Mouse (Mus musculus): ENCODE measurements around the gene Btnl2. TPM values are rescaled to one million over a fixed set of nuclear protein-coding genes. Genes with fewer than 3 reads are reported as not detected.
A peak's percentile ranks its signal among the peaks of the same experiment; 100 is the strongest.

Btnl2 gene
- total RNA-seq, 2 experiments from 2014 or later, result 0.86 to 1.1 TPM

GRCm38 (mm10) chr17:34397357-34397756 is 42.7 kb downstream of the Btnl2 start:
- DNase-seq (ENCODE audit: extremely low spot score in 1 of 2, low spot score in 1 of 2), result no peak

- peak in 1 of 2 experiments; percentile 37 for DNase-seq (ENCODE audit: extremely low spot score in 1 of 2, low spot score in 1 of 2)
Observed at GRCm38 (mm10) chr17:34398058-34398710, 43.6 kb downstream of the Btnl2 start.

- DNase-seq (ENCODE audit: extremely low spot score in 1 of 2, low spot score in 1 of 2), result peak; percentile 70 to 79
Observed at GRCm38 (mm10) chr17:34398711-34399393, 44.2 kb downstream of the Btnl2 start, which contains the start of gene BC051142. BC051142 (plus strand) TSS chr17:34398820.

- DNase-seq (ENCODE audit: extremely low spot score in 1 of 2, low spot score in 1 of 2), result no peak
Observed at GRCm38 (mm10) chr17:34399394-34399715, 44.7 kb downstream of the Btnl2 start.

- DNase-seq (ENCODE audit: extremely low spot score in 1 of 2, low spot score in 1 of 2), result peak; percentile 69 to 71
Observed at GRCm38 (mm10) chr17:34411117-34411516, 56.5 kb downstream of the Btnl2 start.

Other genes starting within 250 kb of the Btnl2 start
- 10 to 100 TPM; 32.3 to 35.1 TPM for gene H2-DMa, start 235.3 kb upstream of the Btnl2 start, total RNA-seq (2021)
- gene Brd2, start 232.2 kb upstream of the Btnl2 start, total RNA-seq (2021), result 100 to 1,000 TPM; 196 to 216 TPM
- under 1 TPM; 0.69 to 0.94 TPM for gene H2-DMb2, start 211.5 kb upstream of the Btnl2 start, total RNA-seq (2021)
- 1 to 10 TPM; 1.8 to 3.4 TPM for gene H2-DMb1, start 201.8 kb upstream of the Btnl2 start, total RNA-seq (2021)
- 1 to 10 TPM; 3.0 to 3.4 TPM for gene Tap1, start 167.3 kb upstream of the Btnl2 start, total RNA-seq (2021)
- gene Psmb9, start 167.1 kb upstream of the Btnl2 start, total RNA-seq (2021), result 1 to 10 TPM; 1.6 to 1.7 TPM
- gene Psmb8, start 157.1 kb upstream of the Btnl2 start, total RNA-seq (2021), result 1 to 10 TPM; 2.2 to 3.3 TPM
- 1 to 10 TPM; 7.0 to 8.9 TPM for gene Tap2, start 151.3 kb upstream of the Btnl2 start, total RNA-seq (2021)
- under 1 TPM; 0.25 to 0.47 TPM for gene H2-Ob, start 115.9 kb upstream of the Btnl2 start, total RNA-seq (2021)
- gene H2-Ab1, start 97.1 kb upstream of the Btnl2 start, total RNA-seq (2021), result 1 to 10 TPM; 1.0 to 1.7 TPM
- gene H2-Aa, start 67.0 kb upstream of the Btnl2 start, total RNA-seq (2021), result 1 to 10 TPM; 1.1 to 1.3 TPM
- gene H2-Eb1, start 49.0 kb upstream of the Btnl2 start, total RNA-seq (2021), result 1 to 10 TPM; 1.0 to 1.6 TPM
- not detected for gene H2-Eb2, start 29.2 kb upstream of the Btnl2 start, total RNA-seq (2021)
- not detected for gene Btnl1, start 22.3 kb downstream of the Btnl2 start, total RNA-seq (2021)
- 1 to 10 TPM; 3.3 to 4.0 TPM for gene BC051142, start 44.0 kb downstream of the Btnl2 start, total RNA-seq (2021)
- gene Btnl4, start 122.5 kb downstream of the Btnl2 start, total RNA-seq (2021), result not detected
- not detected for gene Btnl6, start 162.5 kb downstream of the Btnl2 start, total RNA-seq (2021)
- gene Notch4, start 209.4 kb downstream of the Btnl2 start, total RNA-seq (2021), result 10 to 100 TPM in 1 of 2 experiments, 1 to 10 TPM in 1; 9.5 to 11.2 TPM
- 1 to 10 TPM; 1.3 to 2.1 TPM for gene Gpsm3, start 235.0 kb downstream of the Btnl2 start, total RNA-seq (2021)
- 10 to 100 TPM; 55.8 to 61.5 TPM for gene Pbx2, start 236.4 kb downstream of the Btnl2 start, total RNA-seq (2021)
- 1 to 10 TPM in 1 of 2 experiments, under 1 TPM in 1; 0.94 to 1.1 TPM for gene Ager, start 243.0 kb downstream of the Btnl2 start, total RNA-seq (2021)
- 10 to 100 TPM; 81.0 to 85.5 TPM for gene Rnf5, start 248.9 kb downstream of the Btnl2 start, total RNA-seq (2021)
- gene Agpat1, start 249.4 kb downstream of the Btnl2 start, total RNA-seq (2021), result 100 to 1,000 TPM; 170 to 172 TPM

Measured in layer of hippocampus, postnatal 25 days (tissue).